19 mouse cellular contexts compared by ENCODE assay signal in the genomic region with DNA sequence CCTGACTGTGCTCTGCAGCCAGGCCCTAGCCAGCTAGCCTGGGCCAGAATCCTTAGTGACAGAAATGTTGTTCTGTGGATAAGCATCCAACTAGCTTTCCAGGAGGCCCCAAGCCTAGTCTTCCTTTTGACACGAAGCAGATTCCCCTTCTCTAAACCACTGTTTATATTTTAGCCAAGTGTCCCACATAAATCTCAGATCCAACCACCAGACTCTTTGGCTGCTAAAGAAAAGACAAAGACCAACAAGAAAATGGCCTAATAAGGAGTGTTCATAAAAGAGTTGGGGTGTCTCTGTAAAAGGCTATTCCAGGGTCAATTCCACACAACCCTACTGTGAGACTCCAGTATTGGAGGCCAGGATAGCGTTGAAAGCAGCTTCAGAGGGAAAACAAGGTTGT.
A peak's percentile ranks its signal among the peaks of the same experiment; 100 is the strongest.
DNase-seq lines count a peak whose midpoint lies in the region; ATAC-seq and TF ChIP-seq lines count a peak whose summit lies in the region.
"Had no signal": no experiment of that assay in that cellular context is flagged by ENCODE, and none has a peak within 500 bp of the region (broad histone marks: within the 10 kb centered on the region; RNA-seq: fewer than 3 reads in every experiment).

No protein-coding gene starts in this region.

- no peak for TF ChIP-seq CTCF in stomach, postnatal 0 days (IDR thresholded peaks at IDR 0.05; ENCODE audit: low read depth)

- TF ChIP-seq EP300 in stomach, postnatal 0 days (optimal IDR thresholded peaks at IDR 0.05): peak; percentile 84

- H3K27ac ChIP-seq in intestine, embryonic 14.5 days (ENCODE audit: low read depth): peak overlapping the region; percentile 91
- 0 out of 2 replicates have a peak overlapping the region, but pooled peaks have one; percentile 4 for H3K27ac ChIP-seq in limb, embryonic 15.5 days
- peak overlapping the region; percentile 87 for H3K27ac ChIP-seq in stomach, postnatal 0 days (replicated peaks)
- H3K27ac ChIP-seq: hindbrain, embryonic 12.5 days; liver, embryonic 15.5 days had no signal

- H3K4me2 ChIP-seq in intestine, embryonic 14.5 days (ENCODE audit: low read length): no peak overlapping the region; the same call in 1 of the 2 replicates
- no peak overlapping the region for H3K4me2 ChIP-seq in limb, embryonic 15.5 days
- H3K4me2 ChIP-seq in stomach, postnatal 0 days (replicated peaks; ENCODE audit: low read depth): no peak overlapping the region
- H3K4me2 ChIP-seq: liver, embryonic 15.5 days had no signal

- no peaks in the 10 kb centered on the region for H3K27me3 ChIP-seq in intestine, embryonic 14.5 days (replicated peaks; ENCODE audit: control insufficient read depth, insufficient read depth, low read length)
- no peaks in the 10 kb centered on the region; the same call in 1 of the 2 replicates for H3K27me3 ChIP-seq in limb, embryonic 15.5 days
- H3K27me3 ChIP-seq in stomach, postnatal 0 days (ENCODE audit: control insufficient read depth, insufficient read depth, low read length): no peaks in the 10 kb centered on the region
- H3K27me3 ChIP-seq: hindbrain, embryonic 12.5 days; liver, embryonic 15.5 days; midbrain, embryonic 15.5 days had no signal

- no peaks in the 10 kb centered on the region for H3K9me3 ChIP-seq in intestine, embryonic 14.5 days (ENCODE audit: control insufficient read depth, low read length)
- H3K9me3 ChIP-seq in limb, embryonic 15.5 days: no peaks in the 10 kb centered on the region
- no peaks in the 10 kb centered on the region for H3K9me3 ChIP-seq in stomach, postnatal 0 days (ENCODE audit: control insufficient read depth, low read length)
- H3K9me3 ChIP-seq: hindbrain, embryonic 12.5 days; liver, embryonic 15.5 days; midbrain, embryonic 15.5 days had no signal

- no peaks in the 10 kb centered on the region for H3K36me3 ChIP-seq in intestine, embryonic 14.5 days (ENCODE audit: control insufficient read depth, insufficient read depth, low read length)
- H3K36me3 ChIP-seq in limb, embryonic 15.5 days: no peaks in the 10 kb centered on the region
- no peaks in the 10 kb centered on the region for H3K36me3 ChIP-seq in stomach, postnatal 0 days (ENCODE audit: control insufficient read depth, insufficient read depth, low read length)
- H3K36me3 ChIP-seq: hindbrain, embryonic 12.5 days; liver, embryonic 15.5 days; midbrain, embryonic 15.5 days had no signal

- intact Hi-C loops in left cerebral cortex, postnatal 14 days (cut with DNase I): loop anchor here (5.0 to 10.0 kb wide), 3 partner anchors 374 to 679 kb away; partner anchors contain the start of gene Ncam1

- ATAC-seq in intestine, embryonic 14.5 days (replicated peaks; ENCODE audit: low FRiP score, low TSS enrichment, low read depth): peak; percentile 76
- no peak for ATAC-seq in limb, embryonic 15.5 days (ENCODE audit: insufficient number of reproducible peaks, low FRiP score, low TSS enrichment, low read depth)
- peak; percentile 47; the same call in 1 of the 2 replicates for ATAC-seq in stomach, postnatal 0 days (ENCODE audit: low FRiP score, low TSS enrichment)

- WGBS in intestine, embryonic 14.5 days: 27% methylated on average over 2 of the region's 2 CpGs
- WGBS in limb, embryonic 15.5 days: 48% methylated on average over 2 of the region's 2 CpGs
- WGBS in stomach, postnatal 0 days: 46% methylated on average over 2 of the region's 2 CpGs

- H3K9ac ChIP-seq in intestine, embryonic 14.5 days (ENCODE audit: low read length): no peak overlapping the region
- H3K9ac ChIP-seq in limb, embryonic 15.5 days: no peak overlapping the region
- no peak overlapping the region for H3K9ac ChIP-seq in stomach, postnatal 0 days (ENCODE audit: low read length)
- H3K9ac ChIP-seq: forebrain, postnatal 0 days; hindbrain, embryonic 12.5 days; liver, embryonic 15.5 days; midbrain, embryonic 15.5 days had no signal

- no peak overlapping the region for H3K4me3 ChIP-seq in intestine, embryonic 14.5 days (ENCODE audit: low read depth, low read length)
- no peak overlapping the region for H3K4me3 ChIP-seq in limb, embryonic 15.5 days
- no peak overlapping the region for H3K4me3 ChIP-seq in stomach, postnatal 0 days (ENCODE audit: low read depth, low read length)
- H3K4me3 ChIP-seq: hindbrain, embryonic 12.5 days; liver, embryonic 15.5 days; midbrain, embryonic 15.5 days had no signal

- H3K4me1 ChIP-seq in intestine, embryonic 14.5 days (replicated peaks; ENCODE audit: control insufficient read depth, insufficient read depth, low read length): peaks cover 6% of the 10 kb centered on the region; the same call in 1 of the 2 replicates
- H3K4me1 ChIP-seq in limb, embryonic 15.5 days: peaks cover 10% of the 10 kb centered on the region
- no peaks in the 10 kb centered on the region for H3K4me1 ChIP-seq in stomach, postnatal 0 days (replicated peaks; ENCODE audit: control insufficient read depth, insufficient read depth)
- H3K4me1 ChIP-seq: liver, embryonic 15.5 days had no signal

- peak; percentile 13 to 16 for DNase-seq in kidney, postnatal 4 days
- no peak for DNase-seq in kidney, adult 18-20 months
- DNase-seq in intestine, embryonic 14.5 days (ENCODE audit: low spot score): peak; percentile 67
- DNase-seq in stomach, postnatal 0 days (ENCODE audit: low spot score): no peak
- no peak for DNase-seq in natural killer cell, adult 2 months (ENCODE audit: low spot score in 2 of 2)
- DNase-seq in embryo, embryonic 11 days: no peak
- DNase-seq in left cerebral cortex, postnatal 14 days (ENCODE audit: low spot score in 2 of 2): no peak
- DNase-seq: adrenal gland, postnatal 25 days; cerebellum, adult 8-10 months; cerebellum, postnatal 36 days; forebrain, postnatal 0 days; kidney, postnatal 36 days; layer of hippocampus, adult 9-11 months; liver; lung, postnatal 4 days had no signal

Comparison
In these comparisons a context has a peak if more than half of its experiments do, and no peak if none do; other contexts are left out.
1. DNase-seq: peak in kidney, postnatal 4 days (2 of 2) and intestine, embryonic 14.5 days (single experiment); none in kidney, adult 18-20 months (single experiment), stomach, postnatal 0 days (single experiment), natural killer cell, adult 2 months (0 of 2), embryo, embryonic 11 days (single experiment) and left cerebral cortex, postnatal 14 days (0 of 2).
2. H3K27ac ChIP-seq: peak in every context shown above with its lines; median percentile 91 in intestine, embryonic 14.5 days; 87 in stomach, postnatal 0 days; 4 in limb, embryonic 15.5 days.